Mouse (Mus musculus) intestine, embryonic 16.5 days (tissue): ENCODE results near the gene Ndufa11. TPM values are rescaled to one million over a fixed set of nuclear protein-coding genes. Genes with fewer than 3 reads are reported as not detected.
A peak's percentile ranks its signal among the peaks of the same experiment; 100 is the strongest.

Experiments used
- ATAC-seq: fragments of 200-750 bp; cut with Nextera tagmentation; 2 replicates; pipeline ENCODE4 v1.8.0; 2017; ENCODE audit warnings: moderate TSS enrichment, moderate library complexity
- H3K27ac ChIP-seq: fragments of 300-500 bp; sonication (generic); 2 replicates; pipeline ENCODE4 v1.5.1; 2014; ENCODE audit warnings: mild to moderate bottlenecking, low read length
- H3K27me3 ChIP-seq: fragments of 300-500 bp; sonication (generic); replicated peaks from 2 replicates; pipeline ENCODE4 v1.6.1; 2014; ENCODE audit warnings: low read length, control low read depth, mixed read lengths; ENCODE audit not compliant: control insufficient read depth, insufficient read depth
- H3K36me3 ChIP-seq: fragments of 300-500 bp; sonication (generic); 2 replicates; pipeline ENCODE4 v1.6.1; 2014; ENCODE audit warnings: low read length, control low read depth; ENCODE audit not compliant: control insufficient read depth, insufficient read depth
- H3K4me1 ChIP-seq: fragments of 300-500 bp; sonication (generic); 2 replicates; pipeline ENCODE4 v1.6.1; 2014; ENCODE audit warnings: low read length, control low read depth, mixed read lengths; ENCODE audit not compliant: control insufficient read depth, insufficient read depth
- H3K4me2 ChIP-seq: fragments of 300-500 bp; sonication (generic); 2 replicates; pipeline ENCODE4 v1.6.1; 2014; ENCODE audit warnings: low read depth, low read length, control low read depth
- H3K4me3 ChIP-seq: fragments of 300-500 bp; sonication (generic); 2 replicates; pipeline ENCODE4 v1.5.1; 2014; ENCODE audit warnings: mild to moderate bottlenecking, low read length
- H3K9ac ChIP-seq: fragments of 300-500 bp; sonication (generic); 2 replicates; pipeline ENCODE4 v1.6.1; 2014; ENCODE audit warnings: low read depth, low read length
- H3K9me3 ChIP-seq: fragments of 300-500 bp; sonication (generic); 2 replicates; pipeline ENCODE4 v1.6.1; 2016; ENCODE audit warnings: low read length, control low read depth; ENCODE audit not compliant: control insufficient read depth
- WGBS: fragments of 180-500 bp; shearing (Covaris S2); extraction: QIAGEN DNeasy Blood & Tissue Kit; methylation state at CpG from one replicate; pipeline ENCODE4 v1.1.7; 2014; 5-methylcytosine and 5-hydroxymethylcytosine counted together
- polyA plus RNA-seq: library from polyadenylated mRNA; unstranded; fragments of >200 nt; fragmentation: Nextera tagmentation; extraction: Ambion mirVana; gene quantifications from 2 replicates; pipeline ENCODE4 v1.2.1, GENCODE M21; 2015

The Ndufa11 gene
- polyA plus RNA-seq, 1 experiment from 2014 or later: 530 TPM

DNA sequence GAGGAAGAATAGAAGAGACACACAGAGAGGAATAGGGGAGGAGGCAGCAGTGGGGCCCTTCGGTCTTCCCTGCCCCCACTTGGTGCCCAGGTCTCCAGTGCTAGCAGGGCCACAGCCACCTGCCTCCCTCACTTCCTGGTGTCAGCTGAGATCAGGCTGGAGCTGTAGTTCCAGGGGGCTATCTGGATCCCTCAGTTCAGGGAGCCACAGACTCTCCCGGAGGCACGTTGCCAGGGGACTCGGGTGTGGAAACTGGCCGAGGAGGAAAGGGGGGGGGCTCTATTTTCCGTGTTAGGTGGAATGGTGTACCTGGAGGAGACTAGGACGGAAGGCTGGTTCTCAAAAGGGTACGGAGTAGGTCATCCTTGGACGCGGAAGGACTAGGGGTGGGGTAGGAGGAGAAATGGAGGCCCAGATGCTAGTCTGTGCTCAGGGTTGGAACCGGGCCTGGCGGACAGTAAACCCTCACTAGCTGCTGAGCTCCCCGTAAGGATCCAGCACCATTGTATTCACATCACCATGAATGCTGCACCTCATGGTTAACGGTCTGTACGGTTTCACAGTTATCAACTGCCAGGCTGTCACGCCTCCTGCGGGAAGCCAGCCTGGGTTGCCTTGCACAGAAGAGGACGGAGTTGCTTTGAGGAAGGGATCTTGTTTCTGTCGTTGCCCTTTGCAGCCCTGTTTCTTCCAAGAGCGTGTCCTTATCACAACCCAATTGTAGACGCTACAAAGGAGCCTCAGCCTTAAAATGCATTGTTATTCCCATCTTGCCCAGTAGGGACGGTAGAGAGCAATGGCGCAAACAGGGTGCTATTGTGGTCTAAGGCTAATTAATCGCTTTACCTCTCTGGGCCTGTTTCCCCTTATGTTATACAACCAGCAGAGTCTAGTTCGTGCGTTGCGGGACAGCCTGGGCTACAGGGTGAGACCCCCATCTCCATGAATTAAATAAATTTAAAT is 45.5 kb downstream of the Ndufa11 start:
- H3K27ac ChIP-seq: peak overlapping the region; percentile 78
- peaks cover 25% of the 10 kb centered on the region for H3K4me1 ChIP-seq
- WGBS: 41% methylated on average over 27 of the region's 27 CpGs
- no peak for ATAC-seq
- H3K36me3 ChIP-seq: peaks cover 14% of the 10 kb centered on the region
- H3K9me3 ChIP-seq: no peaks in the 10 kb centered on the region
- H3K9ac ChIP-seq: peak overlapping the region; percentile 79; the same call in 1 of the 2 replicates
- H3K4me3 ChIP-seq: no peak overlapping the region
- peak overlapping the region; percentile 79 for H3K4me2 ChIP-seq
- H3K27me3 ChIP-seq: no peaks in the 10 kb centered on the region

DNA sequence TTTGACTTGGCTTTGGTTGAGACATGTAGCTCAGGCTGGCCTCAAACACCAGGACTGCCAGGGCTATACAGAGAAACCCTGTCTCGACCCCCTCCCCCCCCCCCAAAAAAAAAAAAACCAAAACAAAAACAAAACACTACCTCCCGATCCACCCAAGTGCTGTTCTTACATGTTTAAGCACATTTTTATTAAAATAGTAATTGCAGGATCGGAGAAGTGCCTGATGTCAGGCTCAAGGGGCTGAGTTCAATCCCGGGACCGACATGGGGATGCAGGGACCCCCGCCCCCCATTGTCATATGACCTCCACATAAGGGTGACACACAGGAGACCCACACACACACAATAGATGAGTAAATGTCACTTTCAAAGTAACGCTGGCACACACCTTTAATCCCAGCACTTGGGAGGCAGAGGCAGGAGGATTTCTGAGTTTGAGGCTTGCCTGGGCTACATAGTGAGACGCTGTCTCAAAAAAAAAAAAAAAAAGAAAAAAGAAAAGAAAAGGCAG is 46.2 kb downstream of the Ndufa11 start:
- H3K4me2 ChIP-seq: peak overlapping the region; percentile 71
- peak overlapping the region; percentile 91; the same call in 1 of the 2 replicates for H3K9ac ChIP-seq
- H3K4me3 ChIP-seq: peak overlapping the region; percentile 83
- H3K4me1 ChIP-seq: peaks cover 24% of the 10 kb centered on the region
- ATAC-seq: no peak
- 69% methylated on average over 8 of the region's 8 CpGs for WGBS
- peak overlapping the region; percentile 96 for H3K27ac ChIP-seq
- H3K27me3 ChIP-seq: no peaks in the 10 kb centered on the region
- H3K9me3 ChIP-seq: no peaks in the 10 kb centered on the region
- H3K36me3 ChIP-seq: peaks cover 18% of the 10 kb centered on the region

DNA sequence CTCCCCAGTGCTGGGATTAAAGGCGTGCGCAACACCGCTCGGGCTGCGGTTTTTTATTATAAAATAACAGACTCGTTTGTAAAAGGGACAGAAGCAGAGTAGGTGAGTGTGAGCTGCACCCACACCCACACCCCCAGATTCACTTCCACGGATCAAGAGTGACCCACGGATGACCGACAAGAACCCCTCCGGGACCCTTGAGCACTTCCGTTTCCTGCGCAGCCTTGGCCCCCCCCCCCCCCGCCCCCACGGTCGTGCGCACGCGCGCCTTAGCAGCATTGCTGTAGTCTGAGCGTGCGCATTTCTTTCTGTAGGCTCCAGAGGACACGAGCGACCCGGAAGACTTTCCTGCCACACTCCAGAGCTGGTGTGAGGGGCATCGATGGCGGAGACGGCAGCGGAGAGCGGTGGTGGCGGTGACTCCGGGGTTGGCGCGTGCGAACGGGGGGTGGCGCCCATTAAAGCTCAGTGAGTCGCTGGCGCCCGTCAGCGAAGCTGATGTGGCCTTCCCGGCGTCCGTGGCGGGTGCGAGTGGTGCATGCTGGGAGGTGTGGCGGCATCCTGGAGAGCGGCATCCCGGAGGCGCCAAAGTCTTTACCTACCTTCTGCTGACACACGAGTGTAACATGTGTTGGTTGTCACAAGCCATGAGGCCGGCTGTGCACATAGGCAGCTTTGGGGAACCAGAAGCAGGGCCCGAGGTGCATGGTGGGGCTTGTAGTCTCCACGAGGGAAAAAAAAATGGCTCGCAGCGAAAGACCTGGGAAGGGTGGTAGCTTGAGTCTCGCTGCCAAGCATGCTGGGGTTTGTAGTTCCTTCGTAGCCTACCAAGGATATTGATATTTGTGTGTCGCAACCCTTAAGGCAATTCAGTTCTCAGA is 47.1 kb downstream of the Ndufa11 start, which contains the start of gene Dus3l:
TSS of gene Dus3l (plus strand) at position 284 of the 881 bp plus-strand sequence.
- Histone ChIP-seq H3K27ac (peak within 1 kb of the TSS; percentile 96), H3K9me3 (no peaks in the 10 kb centered on the region), H3K36me3 (peaks cover 22% of the 10 kb centered on the region), H3K27me3 (no peaks in the 10 kb centered on the region), H3K9ac (peak within 1 kb of the TSS; percentile 91), H3K4me2 (peak within 1 kb of the TSS; percentile 71), H3K4me1 (peaks cover 24% of the 10 kb centered on the region), H3K4me3 (peak within 1 kb of the TSS; percentile 83)
- WGBS: under 1% methylated on average over 58 of the region's 58 CpGs
- ATAC-seq: peak; percentile 80

DNA sequence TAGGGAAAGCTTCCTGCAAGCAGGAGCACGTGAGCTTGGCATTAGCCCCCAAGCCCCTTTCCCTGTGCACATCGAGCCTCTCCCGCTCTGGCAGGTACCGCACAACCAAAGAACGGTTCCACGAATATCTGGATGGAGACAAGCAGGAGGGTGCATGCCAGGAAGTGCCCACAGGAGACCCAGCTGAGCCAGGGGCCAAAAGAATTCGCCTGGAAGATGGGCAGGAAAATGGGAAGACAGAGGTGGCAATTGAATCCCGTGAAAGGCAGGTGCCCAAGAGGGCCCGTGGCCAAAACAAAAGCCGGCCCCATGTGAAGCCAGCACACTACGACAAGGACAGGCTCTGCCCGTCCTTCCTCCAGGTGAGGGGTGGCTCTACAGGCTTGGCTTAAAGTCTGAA is 47.9 kb downstream of the Ndufa11 start:
- H3K9ac ChIP-seq: peak overlapping the region; percentile 91
- WGBS: 50% methylated on average over 12 of the region's 12 CpGs
- H3K36me3 ChIP-seq: peaks cover 22% of the 10 kb centered on the region
- H3K27me3 ChIP-seq: no peaks in the 10 kb centered on the region
- no peaks in the 10 kb centered on the region for H3K9me3 ChIP-seq
- H3K4me3 ChIP-seq: peak overlapping the region; percentile 83
- H3K4me1 ChIP-seq: peaks cover 24% of the 10 kb centered on the region
- peak overlapping the region; percentile 71 for H3K4me2 ChIP-seq
- no peak for ATAC-seq
- H3K27ac ChIP-seq: peak overlapping the region; percentile 96

DNA sequence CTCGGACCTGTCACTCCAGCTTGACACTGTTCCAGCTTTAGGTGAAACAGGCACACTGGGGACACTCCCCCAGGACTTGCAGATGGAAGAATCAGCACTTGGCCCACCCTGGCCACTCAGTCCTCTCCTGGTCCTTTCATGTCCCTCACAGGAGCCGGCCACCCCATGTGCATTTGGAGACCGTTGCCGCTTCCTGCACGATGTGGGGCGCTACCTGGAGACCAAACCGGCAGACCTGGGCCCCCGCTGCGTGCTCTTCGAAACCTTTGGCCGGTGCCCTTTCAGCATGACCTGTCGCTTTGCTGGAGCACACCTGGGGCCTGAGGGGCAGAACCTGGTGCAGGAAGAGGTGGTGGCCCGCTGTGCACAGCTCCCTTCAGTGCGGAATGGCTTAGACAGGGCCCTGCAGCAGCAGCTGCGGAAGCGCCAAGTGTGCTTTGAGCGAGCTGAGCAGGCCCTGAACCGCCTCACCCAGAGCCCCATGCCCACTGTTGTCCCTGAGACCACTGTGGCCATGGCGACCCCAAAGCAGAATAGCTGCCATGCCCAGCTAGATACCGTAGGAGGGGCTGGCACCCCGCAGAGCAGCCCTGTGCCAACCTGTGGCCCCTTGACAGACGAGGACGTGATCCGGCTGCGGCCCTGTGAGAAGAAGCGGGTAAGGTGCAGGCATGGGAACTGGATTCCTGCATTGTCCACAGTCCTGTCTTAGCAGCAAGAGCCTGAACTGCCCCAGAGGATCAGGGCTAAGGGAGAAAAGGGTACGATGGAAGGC is 49.3 kb downstream of the Ndufa11 start:
- H3K9ac ChIP-seq: no peak overlapping the region
- no peak overlapping the region for H3K4me2 ChIP-seq
- 95% methylated on average over 27 of the region's 27 CpGs for WGBS
- H3K27ac ChIP-seq: no peak overlapping the region
- H3K4me1 ChIP-seq: peaks cover 18% of the 10 kb centered on the region
- H3K36me3 ChIP-seq: peaks cover 25% of the 10 kb centered on the region
- no peak overlapping the region for H3K4me3 ChIP-seq
- no peaks in the 10 kb centered on the region for H3K9me3 ChIP-seq
- no peaks in the 10 kb centered on the region for H3K27me3 ChIP-seq
- no peak for ATAC-seq

DNA sequence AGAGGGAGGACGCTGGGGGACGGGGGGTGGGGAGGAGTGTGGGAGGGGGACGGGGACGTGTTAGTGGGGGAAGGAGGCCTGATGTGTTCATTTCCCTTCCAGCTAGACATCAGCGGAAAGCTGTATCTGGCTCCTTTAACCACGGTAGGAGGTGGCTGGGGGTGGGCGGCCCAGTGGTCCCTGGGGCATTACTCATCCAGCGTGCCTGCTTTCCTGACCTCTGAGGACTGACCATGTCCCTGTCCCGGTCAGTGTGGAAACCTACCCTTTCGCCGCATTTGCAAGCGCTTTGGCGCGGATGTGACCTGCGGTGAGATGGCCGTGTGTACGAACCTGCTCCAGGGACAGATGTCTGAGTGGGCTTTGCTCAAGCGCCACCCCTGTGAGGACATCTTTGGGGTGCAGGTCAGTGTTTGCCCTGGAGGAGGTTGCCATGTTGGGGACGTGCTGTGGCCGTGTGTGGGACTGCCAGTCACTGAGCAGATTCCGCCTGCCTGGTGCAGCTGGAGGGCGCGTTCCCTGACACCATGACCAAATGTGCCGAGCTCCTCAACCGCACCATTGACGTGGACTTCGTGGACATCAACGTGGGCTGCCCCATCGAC is 50.1 kb downstream of the Ndufa11 start:
- H3K9ac ChIP-seq: no peak overlapping the region
- no peak overlapping the region for H3K27ac ChIP-seq
- H3K4me3 ChIP-seq: no peak overlapping the region
- H3K27me3 ChIP-seq: no peaks in the 10 kb centered on the region
- no peaks in the 10 kb centered on the region for H3K9me3 ChIP-seq
- 95% methylated on average over 29 of the region's 29 CpGs for WGBS
- peaks cover 25% of the 10 kb centered on the region for H3K36me3 ChIP-seq
- H3K4me1 ChIP-seq: peaks cover 12% of the 10 kb centered on the region
- H3K4me2 ChIP-seq: no peak overlapping the region
- no peak for ATAC-seq

DNA sequence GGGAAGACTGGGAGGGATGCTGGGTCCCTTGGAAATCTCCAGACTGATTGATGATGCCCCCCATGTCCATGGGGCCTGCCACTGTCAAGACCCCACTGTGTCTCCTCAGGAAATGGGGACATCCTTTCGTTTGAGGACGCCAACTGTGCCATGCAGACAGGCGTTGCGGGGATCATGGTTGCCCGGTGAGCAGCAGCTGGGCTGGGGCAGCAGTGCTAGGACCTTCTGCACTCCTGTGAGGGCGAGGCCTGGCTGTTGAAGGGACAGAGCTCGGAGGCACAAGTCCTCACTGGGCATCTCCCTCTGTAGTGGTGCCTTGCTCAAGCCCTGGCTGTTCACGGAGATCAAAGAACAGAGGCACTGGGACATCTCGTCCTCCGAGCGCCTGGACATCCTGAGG is 51.4 kb downstream of the Ndufa11 start:
- Histone ChIP-seq H3K36me3 (peaks cover 25% of the 10 kb centered on the region), H3K4me2 (no peak overlapping the region), H3K27me3 (no peaks in the 10 kb centered on the region), H3K4me3 (no peak overlapping the region), H3K9me3 (no peaks in the 10 kb centered on the region), H3K9ac (no peak overlapping the region), H3K4me1 (peaks cover 5% of the 10 kb centered on the region), H3K27ac (no peak overlapping the region)
- no peak for ATAC-seq
- 94% methylated on average over 11 of the region's 11 CpGs for WGBS

DNA sequence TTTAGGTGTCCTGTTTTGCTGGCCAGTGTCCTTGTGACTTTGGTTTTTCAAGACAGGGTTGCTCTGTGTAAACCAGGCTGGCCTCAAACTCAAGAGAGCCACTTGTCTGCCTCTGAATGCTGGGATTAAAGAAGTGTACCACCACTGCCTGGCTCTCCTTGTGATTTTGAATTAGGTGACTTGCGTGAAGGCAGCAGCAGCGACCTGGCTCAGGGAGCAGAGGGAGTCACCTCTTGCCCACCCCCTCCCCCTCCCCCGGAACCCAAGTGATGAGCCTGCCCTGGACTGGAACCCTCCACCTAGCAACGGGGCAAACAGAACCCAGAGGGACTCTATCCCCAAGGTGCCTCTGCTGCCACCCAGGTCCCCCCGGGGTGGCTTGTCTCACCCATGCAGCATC is 52.4 kb downstream of the Ndufa11 start, which contains the start of gene Prr22:
TSS of gene Prr22 (plus strand) at position 301 of the 400 bp plus-strand sequence.
- Histone ChIP-seq H3K4me3 (no peak within 1 kb of the TSS), H3K9me3 (no peaks in the 10 kb centered on the region), H3K9ac (no peak within 1 kb of the TSS), H3K4me2 (no peak within 1 kb of the TSS), H3K4me1 (peaks cover 5% of the 10 kb centered on the region), H3K27me3 (no peaks in the 10 kb centered on the region), H3K27ac (no peak within 1 kb of the TSS), H3K36me3 (peaks cover 25% of the 10 kb centered on the region)
- WGBS: 93% methylated on average over 5 of the region's 5 CpGs
- ATAC-seq: no peak
